Mouse (Mus musculus) C3H10T1/2 (cell line): ENCODE data around the gene Ptger3. TPM values are rescaled to one million over a fixed set of nuclear protein-coding genes. Genes with fewer than 3 reads are reported as not detected.

ENCODE experiments used
- polyA plus RNA-seq, 2 experiments: library from polyadenylated mRNA; unstranded; fragments of >200 nt; fragmentation: generic; extraction: Trizol; gene quantifications; one replicate each; pipeline ENCODE4 v1.2.1; 2012; ENCODE audit warnings: missing spikeins in 2 of 2

Ptger3 gene
- under 1 TPM in 1 of 2 experiments, not detected in 1; 0.08 TPM for polyA plus RNA-seq

GRCm38 (mm10) chr3:157566725-157567565 lies at the start of gene Ptger3:
TSS of gene Ptger3 (plus strand) at chr3:157566892.

GRCm38 (mm10) chr3:157533964-157534785 lies 32.5 kb upstream of the Ptger3 start, which contains the start of gene Zranb2:
TSS of gene Zranb2 (plus strand) at chr3:157534160.

Other genes starting within 250 kb of the Ptger3 start
- gene Zranb2, start 32.7 kb upstream of the Ptger3 start, polyA plus RNA-seq = 1 to 10 TPM; 4.2 to 7.1 TPM